Mouse (Mus musculus): ENCODE measurements at regions not wholly inside any gene's neighbourhood (a gene's known extent, or its start where the extent isn't known, plus 50 kb on each side); places are given as distances from the start of the nearest gene placed in this dataset.

GRCm38 (mm10) chr9:69667064-69667533 is 93.6 kb downstream of the Foxb1 start:
- no peak for ATAC-seq (replicated peaks; ENCODE audit: insufficient number of reproducible peaks, low FRiP score, low TSS enrichment, poor library complexity, severe bottlenecking)

GRCm38 (mm10) chr9:69664201-69664600 is 96.5 kb downstream of the Foxb1 start:
- no peak for ATAC-seq (replicated peaks; ENCODE audit: insufficient number of reproducible peaks, low FRiP score, low TSS enrichment, poor library complexity, severe bottlenecking)

- no peak for ATAC-seq (replicated peaks; ENCODE audit: insufficient number of reproducible peaks, low FRiP score, low TSS enrichment, poor library complexity, severe bottlenecking)
These were observed 98.3 kb downstream of the Foxb1 start for GRCm38 (mm10) chr9:69662394-69662793.

GRCm38 (mm10) chr9:69658276-69658675 is 102.5 kb downstream of the Foxb1 start:
- ATAC-seq (replicated peaks; ENCODE audit: insufficient number of reproducible peaks, low FRiP score, low TSS enrichment, poor library complexity, severe bottlenecking), result no peak

- 0 out of 2 replicates have a peak, but pooled peaks have one; percentile 35 for ATAC-seq (replicated peaks; ENCODE audit: insufficient number of reproducible peaks, low FRiP score, low TSS enrichment, poor library complexity, severe bottlenecking)
These were observed 104.7 kb downstream of the Foxb1 start for GRCm38 (mm10) chr9:69656053-69656452.

GRCm38 (mm10) chr9:69652106-69652505 is 108.6 kb downstream of the Foxb1 start:
- no peak for ATAC-seq (replicated peaks; ENCODE audit: insufficient number of reproducible peaks, low FRiP score, low TSS enrichment, poor library complexity, severe bottlenecking)

- ATAC-seq (replicated peaks; ENCODE audit: insufficient number of reproducible peaks, low FRiP score, low TSS enrichment, poor library complexity, severe bottlenecking), result no peak
These were observed 109.1 kb downstream of the Foxb1 start for GRCm38 (mm10) chr9:69651608-69652007.

GRCm38 (mm10) chr9:69642591-69642990 is 118.1 kb downstream of the Foxb1 start:
- ATAC-seq (replicated peaks; ENCODE audit: insufficient number of reproducible peaks, low FRiP score, low TSS enrichment, poor library complexity, severe bottlenecking), result no peak

- no peak for ATAC-seq (replicated peaks; ENCODE audit: insufficient number of reproducible peaks, low FRiP score, low TSS enrichment, poor library complexity, severe bottlenecking)
These were observed 137.4 kb downstream of the Foxb1 start for GRCm38 (mm10) chr9:69623312-69623711.

GRCm38 (mm10) chr9:69621006-69621405 is 139.7 kb downstream of the Foxb1 start:
- ATAC-seq (replicated peaks; ENCODE audit: insufficient number of reproducible peaks, low FRiP score, low TSS enrichment, poor library complexity, severe bottlenecking), result no peak

GRCm38 (mm10) chr9:69617328-69617727 is 143.4 kb downstream of the Foxb1 start:
- no peak for ATAC-seq (replicated peaks; ENCODE audit: insufficient number of reproducible peaks, low FRiP score, low TSS enrichment, poor library complexity, severe bottlenecking)

GRCm38 (mm10) chr9:69597472-69597871 is 144.1 kb downstream of the Anxa2 start:
- ATAC-seq (replicated peaks; ENCODE audit: insufficient number of reproducible peaks, low FRiP score, low TSS enrichment, poor library complexity, severe bottlenecking), result no peak

GRCm38 (mm10) chr9:69592329-69593062 is 139.1 kb downstream of the Anxa2 start:
- no peak for ATAC-seq (replicated peaks; ENCODE audit: insufficient number of reproducible peaks, low FRiP score, low TSS enrichment, poor library complexity, severe bottlenecking)

GRCm38 (mm10) chr9:69588846-69589245 is 135.4 kb downstream of the Anxa2 start:
- ATAC-seq (replicated peaks; ENCODE audit: insufficient number of reproducible peaks, low FRiP score, low TSS enrichment, poor library complexity, severe bottlenecking), result no peak

- ATAC-seq (replicated peaks; ENCODE audit: insufficient number of reproducible peaks, low FRiP score, low TSS enrichment, poor library complexity, severe bottlenecking), result no peak
These were observed 133.7 kb downstream of the Anxa2 start for GRCm38 (mm10) chr9:69587096-69587495.

GRCm38 (mm10) chr9:69581236-69581635 is 127.8 kb downstream of the Anxa2 start:
- no peak for ATAC-seq (replicated peaks; ENCODE audit: insufficient number of reproducible peaks, low FRiP score, low TSS enrichment, poor library complexity, severe bottlenecking)

- no peak for ATAC-seq (replicated peaks; ENCODE audit: insufficient number of reproducible peaks, low FRiP score, low TSS enrichment, poor library complexity, severe bottlenecking)
These were observed 124.4 kb downstream of the Anxa2 start for GRCm38 (mm10) chr9:69577661-69578405.

- ATAC-seq (replicated peaks; ENCODE audit: insufficient number of reproducible peaks, low FRiP score, low TSS enrichment, poor library complexity, severe bottlenecking), result no peak
These were observed 122.0 kb downstream of the Anxa2 start for GRCm38 (mm10) chr9:69575386-69575785.

GRCm38 (mm10) chr9:69568631-69569230 is 115.3 kb downstream of the Anxa2 start:
- ATAC-seq (replicated peaks; ENCODE audit: insufficient number of reproducible peaks, low FRiP score, low TSS enrichment, poor library complexity, severe bottlenecking), result no peak

GRCm38 (mm10) chr9:69568222-69568621 is 114.8 kb downstream of the Anxa2 start:
- ATAC-seq (replicated peaks; ENCODE audit: insufficient number of reproducible peaks, low FRiP score, low TSS enrichment, poor library complexity, severe bottlenecking), result no peak

Data from monocyte, adult 5-6 weeks (primary cell).